Mouse (Mus musculus) kidney, postnatal 0 days (tissue): Measurements from ENCODE around the gene Sf1. TPM values are rescaled to one million over a fixed set of nuclear protein-coding genes. Genes with fewer than 3 reads are reported as not detected.

Experiments
- ATAC-seq: fragments of 200-750 bp; cut with Nextera tagmentation; replicated peaks from 2 replicates; pipeline ENCODE4 v1.8.0; 2017; ENCODE audit warnings: low read depth, moderate number of reproducible peaks, moderate TSS enrichment, moderate library complexity; ENCODE audit not compliant: low FRiP score
- DNase-seq: peaks from one replicate; pipeline ENCODE4 v3.0.0-alpha.2; 2016; ENCODE audit warnings: low spot score
- H3K27ac ChIP-seq: fragments of 300-500 bp; sonication (generic); 2 replicates; pipeline ENCODE4 v1.5.1; 2014; ENCODE audit warnings: mild to moderate bottlenecking
- H3K27me3 ChIP-seq: fragments of 300-500 bp; sonication (generic); 2 replicates; pipeline ENCODE4 v1.6.1; 2014; ENCODE audit warnings: low read length, mixed read lengths; ENCODE audit not compliant: insufficient read depth
- H3K36me3 ChIP-seq: fragments of 300-500 bp; sonication (generic); 2 replicates; pipeline ENCODE4 v1.6.1; 2014; ENCODE audit warnings: low read length, mixed read lengths; ENCODE audit not compliant: insufficient read depth
- H3K4me1 ChIP-seq: fragments of 300-500 bp; sonication (generic); replicated peaks from 2 replicates; pipeline ENCODE4 v1.6.1; 2014; ENCODE audit warnings: antibody characterized with exemption, low read length, mixed read lengths; ENCODE audit not compliant: insufficient read depth
- H3K4me2 ChIP-seq: fragments of 300-500 bp; sonication (generic); 2 replicates; pipeline ENCODE4 v1.6.1; 2014; ENCODE audit warnings: mild to moderate bottlenecking, low read length, moderate library complexity, mixed read lengths
- H3K4me3 ChIP-seq: fragments of 300-500 bp; sonication (generic); replicated peaks from 2 replicates; pipeline ENCODE4 v1.5.1; 2014; ENCODE audit warnings: low read depth, low read length
- H3K9ac ChIP-seq: fragments of 300-500 bp; sonication (generic); 2 replicates; pipeline ENCODE4 v1.6.1; 2014; ENCODE audit warnings: low read depth, low read length
- H3K9me3 ChIP-seq: fragments of 300-500 bp; sonication (generic); replicated peaks from 2 replicates; pipeline ENCODE4 v1.6.1; 2016; ENCODE audit warnings: low read length, inconsistent platforms, mixed read lengths
- CTCF ChIP-seq: IDR thresholded peaks from 2 replicates; pipeline ENCODE4 v1.5.1; 2016; ENCODE audit warnings: antibody characterized with exemption, low read depth, mild to moderate bottlenecking, moderate library complexity
- WGBS: fragments of 180-500 bp; shearing (Covaris S2); extraction: QIAGEN DNeasy Blood & Tissue Kit; methylation state at CpG from one replicate; pipeline ENCODE4 v1.1.7; 2014; 5-methylcytosine and 5-hydroxymethylcytosine counted together
- polyA plus RNA-seq: library from polyadenylated mRNA; unstranded; fragments of >200 nt; fragmentation: Nextera tagmentation; extraction: Ambion mirVana; gene quantifications from 2 replicates; pipeline ENCODE4 v1.2.1, GENCODE M21; 2015

Sf1 gene
- polyA plus RNA-seq, 1 experiment from 2014 or later: 91.1 TPM

DNA sequence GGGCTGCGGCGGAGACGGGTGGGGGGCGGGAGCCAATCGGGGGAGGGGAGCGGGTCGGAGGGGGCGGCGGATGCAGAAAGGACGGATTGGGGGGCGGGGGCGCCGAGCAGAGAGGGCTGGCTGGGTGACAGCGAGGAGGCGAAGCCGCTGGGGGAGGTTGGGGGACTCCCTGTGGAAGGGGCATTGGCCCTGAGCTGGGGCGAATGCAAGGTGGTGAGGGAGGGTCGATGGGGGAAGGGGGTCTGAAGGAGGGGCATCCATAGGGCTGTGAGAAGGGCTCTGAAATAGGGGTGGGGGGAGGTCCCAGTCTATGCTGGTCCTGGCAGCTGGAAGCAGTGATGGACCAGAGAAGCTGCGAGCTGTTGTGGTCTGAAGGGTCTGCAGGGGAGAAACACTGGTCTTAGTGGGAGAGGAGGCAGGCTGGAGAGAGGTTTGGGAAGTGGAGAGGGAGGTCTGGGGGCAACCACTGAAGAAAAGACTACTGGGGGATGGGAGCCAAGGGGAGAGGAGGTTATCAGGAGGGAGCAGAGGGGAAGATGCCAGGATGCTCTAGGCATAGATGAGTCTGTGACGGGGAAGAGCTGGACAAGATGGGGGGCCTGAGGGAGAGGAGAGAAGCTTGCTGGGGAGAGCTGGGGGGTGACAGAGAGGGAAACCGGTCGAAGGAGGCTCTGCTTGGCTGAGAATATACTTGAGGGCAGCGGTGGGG lies 55.6 kb downstream of the Sf1 start:
- Histone ChIP-seq H3K27me3 (peaks cover 25% of the 10 kb centered on the region), H3K4me3 (peak overlapping the region; percentile 41; the same call in 1 of the 2 replicates), H3K4me1 (peaks cover 3% of the 10 kb centered on the region; the same call in 1 of the 2 replicates), H3K36me3 (no peaks in the 10 kb centered on the region), H3K9ac (no peak overlapping the region), H3K27ac (no peak overlapping the region), H3K4me2 (peak overlapping the region; percentile 82), H3K9me3 (no peaks in the 10 kb centered on the region)
- DNase-seq (no peak), ATAC-seq (no peak)
- WGBS: 8% methylated on average over 15 of the region's 23 CpGs
- no peak for TF ChIP-seq CTCF

DNA sequence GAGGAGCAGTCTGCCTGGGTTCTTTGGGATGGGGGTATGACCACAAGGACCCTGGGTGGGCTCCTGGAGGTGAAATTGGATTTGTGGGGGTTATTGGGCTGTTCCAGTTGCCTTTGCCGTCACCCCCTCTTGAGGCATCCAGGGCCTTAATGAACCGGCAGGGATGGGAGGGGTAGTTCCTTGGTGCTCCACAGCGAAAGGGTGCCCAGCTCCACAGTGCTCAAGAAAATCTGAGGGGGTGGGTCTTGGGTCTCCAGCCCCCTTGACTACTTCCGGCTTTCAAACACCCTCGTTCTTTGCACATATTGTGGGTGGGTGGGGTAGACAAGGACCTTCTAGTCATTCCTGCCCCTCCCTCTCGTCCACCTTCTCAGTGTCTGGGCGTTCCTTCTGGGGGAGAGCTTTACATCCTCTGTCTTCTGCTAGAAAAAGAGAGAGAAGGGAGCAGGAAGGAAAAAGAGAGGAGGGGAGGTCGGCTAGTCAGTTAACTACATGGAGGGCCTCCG lies 56.4 kb downstream of the Sf1 start:
- TF ChIP-seq CTCF: no peak
- ATAC-seq (no peak), DNase-seq (no peak)
- H3K36me3 ChIP-seq: no peaks in the 10 kb centered on the region
- H3K4me2 ChIP-seq: no peak overlapping the region
- peaks cover 3% of the 10 kb centered on the region; the same call in 1 of the 2 replicates for H3K4me1 ChIP-seq
- H3K4me3 ChIP-seq: no peak overlapping the region
- WGBS: 50% methylated on average over 9 of the region's 9 CpGs
- H3K27ac ChIP-seq: no peak overlapping the region
- no peaks in the 10 kb centered on the region for H3K9me3 ChIP-seq
- no peak overlapping the region for H3K9ac ChIP-seq
- H3K27me3 ChIP-seq: peaks cover 25% of the 10 kb centered on the region

- no peaks in the 10 kb centered on the region for H3K36me3 ChIP-seq
- ATAC-seq: no peak
- DNase-seq: no peak
- no peaks in the 10 kb centered on the region for H3K9me3 ChIP-seq
- H3K9ac ChIP-seq: no peak overlapping the region
- no peak for TF ChIP-seq CTCF
- H3K27me3 ChIP-seq: peaks cover 25% of the 10 kb centered on the region
- H3K27ac ChIP-seq: no peak overlapping the region
- WGBS: 56% methylated on average over 19 of the region's 19 CpGs
- H3K4me2 ChIP-seq: no peak overlapping the region
- H3K4me3 ChIP-seq: no peak overlapping the region
- peaks cover 3% of the 10 kb centered on the region; the same call in 1 of the 2 replicates for H3K4me1 ChIP-seq
Observed at GRCm38 (mm10) chr19:6420481-6421210, 57.2 kb downstream of the Sf1 start.

DNA sequence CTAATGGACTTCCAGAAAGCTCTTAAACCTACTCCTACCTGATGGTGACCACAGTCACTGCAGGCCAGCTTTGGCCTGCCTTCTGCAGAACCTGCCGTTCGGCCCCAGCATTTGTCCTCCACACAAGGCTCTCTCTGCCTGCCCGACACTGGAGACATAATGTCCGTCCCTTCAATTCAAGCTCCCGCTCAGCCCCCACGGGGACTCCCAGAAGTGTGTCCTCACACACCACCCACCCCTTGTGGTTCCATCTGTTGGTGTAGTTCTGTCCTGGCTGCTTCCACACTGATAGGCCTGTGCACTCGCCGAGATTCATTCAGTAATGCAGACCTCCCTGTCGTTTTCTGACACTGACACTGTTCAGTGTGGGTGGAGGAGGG lies 57.7 kb downstream of the Sf1 start:
- no peaks in the 10 kb centered on the region for H3K36me3 ChIP-seq
- no peaks in the 10 kb centered on the region for H3K9me3 ChIP-seq
- ATAC-seq (no peak), DNase-seq (no peak)
- no peak overlapping the region for H3K9ac ChIP-seq
- no peak overlapping the region for H3K4me3 ChIP-seq
- TF ChIP-seq CTCF: no peak
- no peak overlapping the region for H3K4me2 ChIP-seq
- WGBS: 72% methylated on average over 9 of the region's 9 CpGs
- no peak overlapping the region for H3K27ac ChIP-seq
- peaks cover 3% of the 10 kb centered on the region; the same call in 1 of the 2 replicates for H3K4me1 ChIP-seq
- peaks cover 25% of the 10 kb centered on the region for H3K27me3 ChIP-seq

DNA sequence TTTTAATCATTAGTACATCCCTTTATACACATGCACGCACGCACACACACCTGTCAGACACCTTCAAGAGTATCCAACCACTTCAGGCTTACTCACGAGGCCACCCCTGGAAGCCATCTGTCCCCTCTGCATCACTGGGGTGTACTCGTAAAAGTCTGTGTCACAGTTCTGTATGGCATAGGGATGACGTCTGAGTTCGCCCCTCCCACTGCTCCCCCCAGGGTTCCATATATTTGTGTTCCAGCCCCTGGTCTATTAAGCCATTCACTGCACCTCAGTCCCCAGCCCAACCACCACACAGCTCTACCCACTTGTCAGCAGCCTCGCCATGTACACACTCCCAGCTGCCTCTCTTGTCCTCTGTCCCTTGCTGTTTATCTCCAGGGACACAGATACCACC lies 58.5 kb downstream of the Sf1 start:
- H3K4me1 ChIP-seq: no peaks in the 10 kb centered on the region
- H3K9me3 ChIP-seq: no peaks in the 10 kb centered on the region
- DNase-seq (no peak), ATAC-seq (no peak)
- H3K36me3 ChIP-seq: no peaks in the 10 kb centered on the region
- WGBS: 79% methylated on average over 7 of the region's 7 CpGs
- no peak overlapping the region for H3K4me3 ChIP-seq
- TF ChIP-seq CTCF: no peak
- H3K27ac ChIP-seq: no peak overlapping the region
- H3K9ac ChIP-seq: no peak overlapping the region
- H3K4me2 ChIP-seq: no peak overlapping the region
- peaks cover 31% of the 10 kb centered on the region for H3K27me3 ChIP-seq

DNA sequence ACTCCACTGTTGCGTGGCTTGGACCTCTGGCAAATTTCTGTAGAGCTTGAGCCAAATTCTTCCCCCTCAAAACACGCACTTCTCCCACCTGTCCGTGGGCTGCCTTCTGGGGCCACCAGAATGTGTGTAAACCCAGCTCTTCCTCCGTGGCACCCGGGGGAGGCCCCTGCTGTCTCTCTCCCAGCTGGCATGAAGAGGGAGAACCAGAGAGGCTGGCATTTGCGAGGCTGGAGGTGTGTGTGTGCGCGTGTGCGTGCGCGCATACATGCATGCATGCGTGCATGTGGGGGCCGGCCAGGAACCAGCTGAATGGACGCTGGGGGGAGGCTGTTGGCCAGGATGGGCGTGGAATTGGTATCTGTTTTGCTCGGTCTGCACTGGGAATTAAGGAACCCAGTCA lies 59.8 kb downstream of the Sf1 start:
- 83% methylated on average over 16 of the region's 16 CpGs for WGBS
- H3K27ac ChIP-seq: no peak overlapping the region
- no peak for ATAC-seq

More for the DNA sequence above, 59.8 kb downstream of the Sf1 start:
- Histone ChIP-seq H3K4me3 (no peak overlapping the region), H3K36me3 (no peaks in the 10 kb centered on the region), H3K9me3 (no peaks in the 10 kb centered on the region), H3K4me2 (no peak overlapping the region), H3K9ac (no peak overlapping the region), H3K4me1 (peaks cover 7% of the 10 kb centered on the region), H3K27me3 (peaks cover 43% of the 10 kb centered on the region)
- TF ChIP-seq CTCF: no peak
- DNase-seq: no peak
